Mouse (Mus musculus): ENCODE data around the gene Shpk. TPM values are rescaled to one million over a fixed set of nuclear protein-coding genes. Genes with fewer than 3 reads are reported as not detected.

Gene Shpk
- 0.85 and 1.8 TPM in 2 replicates for total RNA-seq (2014; rRNA removed)
- polyA plus RNA-seq (2015; fragmentation: Nextera tagmentation; extraction: Ambion mirVana) = 1.5 and 2.2 TPM in 2 replicates

DNA sequence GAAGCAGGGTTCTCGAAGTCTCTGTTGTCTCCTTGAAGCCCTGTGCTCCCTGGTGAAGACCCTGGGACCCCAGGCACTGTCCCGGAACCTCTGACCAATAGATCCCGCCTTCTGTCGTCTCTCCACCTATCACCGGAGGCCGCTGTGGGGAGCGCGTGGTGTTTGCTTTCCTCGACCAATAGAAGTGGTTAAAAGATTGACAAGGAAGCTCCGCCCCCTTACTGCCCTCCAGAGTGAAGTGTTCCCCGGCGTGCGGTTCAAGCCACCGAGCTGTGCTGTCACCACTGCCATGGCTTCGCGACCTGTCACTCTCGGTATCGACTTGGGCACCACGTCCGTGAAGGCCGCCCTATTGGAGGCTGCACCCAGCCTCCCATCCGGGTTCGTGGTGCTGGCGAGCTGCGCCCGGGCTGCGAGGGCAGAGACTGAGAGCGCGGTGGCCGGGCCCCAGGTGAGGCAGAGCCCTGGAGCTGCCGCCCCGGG, at the start of gene Shpk:
Gene Shpk (plus strand): TSS at position 231 of the 483 bp plus-strand sequence.
- WGBS = 1% methylated on average over 32 of the region's 32 CpGs
- Histone ChIP-seq H3K27ac (ENCODE audit: low read depth, low read length) (peak within 1 kb of the TSS; percentile 69; the same call in 1 of the 2 replicates), H3K9me3 (ENCODE audit: low read length) (no peaks in the 10 kb centered on the region), H3K4me1 (ENCODE audit: insufficient read depth) (peaks cover 20% of the 10 kb centered on the region), H3K9ac (peak within 1 kb of the TSS; percentile 68), H3K27me3 (ENCODE audit: insufficient read depth, low read length) (no peaks in the 10 kb centered on the region; the same call in 1 of the 2 replicates), H3K4me3 (ENCODE audit: low read depth, low read length) (peak within 1 kb of the TSS; percentile 78), H3K4me2 (ENCODE audit: low read depth) (peak within 1 kb of the TSS; percentile 97), H3K36me3 (ENCODE audit: insufficient read depth) (peaks cover 10% of the 10 kb centered on the region)
- peak; percentile 14; the same call in 1 of the 2 replicates for TF ChIP-seq CTCF (IDR thresholded peaks at IDR 0.05; ENCODE audit: low read depth)
- ATAC-seq (peak; percentile 98), DNase-seq (peak; percentile 96)

DNA sequence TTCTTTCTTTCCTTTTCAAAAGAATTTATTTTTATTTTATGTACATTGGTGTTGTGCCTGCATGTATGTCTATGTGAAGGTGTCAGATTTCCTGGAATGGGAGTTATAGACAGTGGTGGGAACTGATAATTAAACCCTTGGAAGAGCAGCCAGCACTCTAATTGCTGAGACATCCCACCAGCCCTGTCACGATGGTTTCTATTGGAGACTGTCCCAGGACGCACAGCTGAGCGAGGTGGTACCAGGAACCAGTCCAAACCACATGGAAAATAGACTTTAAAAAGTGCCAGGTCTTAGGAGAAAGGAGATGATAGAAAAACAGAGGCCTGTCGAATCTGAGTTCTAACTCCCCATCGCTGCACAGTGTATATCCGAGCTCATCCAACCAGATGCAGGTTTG, 44.2 kb upstream of the Shpk start:
- WGBS = 53% methylated on average over 6 of the region's 6 CpGs
- TF ChIP-seq CTCF (IDR thresholded peaks at IDR 0.05; ENCODE audit: low read depth) = no peak
- Histone ChIP-seq H3K9me3 (ENCODE audit: low read length) (no peaks in the 10 kb centered on the region), H3K27me3 (ENCODE audit: insufficient read depth, low read length) (no peaks in the 10 kb centered on the region; the same call in 1 of the 2 replicates), H3K36me3 (ENCODE audit: insufficient read depth) (no peaks in the 10 kb centered on the region), H3K9ac (no peak overlapping the region), H3K4me1 (ENCODE audit: insufficient read depth) (no peaks in the 10 kb centered on the region), H3K4me3 (ENCODE audit: low read depth, low read length) (no peak overlapping the region), H3K27ac (ENCODE audit: low read depth, low read length) (no peak overlapping the region), H3K4me2 (ENCODE audit: low read depth) (no peak overlapping the region)
- DNase-seq = peak; percentile 37
- ATAC-seq = peak; percentile 25; the same call in 1 of the 2 replicates

DNA sequence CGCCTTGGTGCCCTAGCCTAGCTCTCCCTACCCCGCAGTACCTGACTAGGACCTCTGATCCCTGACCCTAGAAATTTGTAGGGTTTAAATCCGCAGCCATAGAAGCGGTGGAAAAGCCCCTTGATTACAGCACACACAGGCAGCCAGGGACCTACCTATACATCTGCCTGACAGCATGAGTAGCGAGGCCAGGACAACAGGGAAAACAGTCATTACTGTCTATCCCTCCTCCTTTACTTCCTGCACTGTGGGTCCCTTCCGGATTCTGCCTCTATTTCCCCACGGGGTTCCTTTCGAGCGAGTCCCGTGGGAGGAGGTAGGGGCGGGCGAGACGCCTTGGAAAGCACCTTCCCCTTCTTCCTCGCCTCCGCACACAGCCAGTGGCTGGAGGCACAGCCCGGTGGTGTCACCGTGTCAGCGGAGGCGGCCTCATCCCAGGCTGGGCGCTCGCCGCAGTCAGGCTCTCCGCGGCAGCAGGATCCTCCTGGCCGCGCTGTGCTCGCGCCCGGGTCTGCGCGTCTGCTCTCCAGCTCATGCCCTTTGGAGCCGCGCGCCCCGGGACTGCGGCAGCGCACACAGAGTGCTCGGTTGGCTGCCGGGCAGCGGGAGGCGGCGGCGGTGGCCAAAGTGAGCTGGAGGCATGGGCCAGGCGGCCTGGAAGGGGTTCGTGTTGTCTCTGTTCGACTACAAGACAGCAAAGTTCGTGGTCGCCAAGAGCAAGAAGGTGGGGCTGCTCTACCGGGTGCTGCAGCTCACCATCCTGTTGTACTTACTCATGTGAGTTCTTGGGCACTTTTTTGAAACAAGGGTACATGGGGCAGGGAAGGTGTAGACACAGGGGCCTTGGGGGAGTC, 39.1 kb upstream of the Shpk start, which contains the start of gene P2rx5:
Gene P2rx5 (plus strand): TSS at position 465 of the 854 bp plus-strand sequence.
- no peak for TF ChIP-seq CTCF (IDR thresholded peaks at IDR 0.05; ENCODE audit: low read depth)
- Histone ChIP-seq H3K4me2 (ENCODE audit: low read depth) (peak within 1 kb of the TSS; percentile 73), H3K4me3 (ENCODE audit: low read depth, low read length) (peak within 1 kb of the TSS; percentile 37), H3K27ac (ENCODE audit: low read depth, low read length) (no peak within 1 kb of the TSS), H3K9ac (peak within 1 kb of the TSS; percentile 35), H3K36me3 (ENCODE audit: insufficient read depth) (no peaks in the 10 kb centered on the region), H3K27me3 (ENCODE audit: insufficient read depth, low read length) (no peaks in the 10 kb centered on the region; the same call in 1 of the 2 replicates), H3K4me1 (ENCODE audit: insufficient read depth) (no peaks in the 10 kb centered on the region), H3K9me3 (ENCODE audit: low read length) (no peaks in the 10 kb centered on the region)
- WGBS = 4% methylated on average over 49 of the region's 49 CpGs
- no peak for DNase-seq
- peak; percentile 50; the same call in 1 of the 2 replicates for ATAC-seq

DNA sequence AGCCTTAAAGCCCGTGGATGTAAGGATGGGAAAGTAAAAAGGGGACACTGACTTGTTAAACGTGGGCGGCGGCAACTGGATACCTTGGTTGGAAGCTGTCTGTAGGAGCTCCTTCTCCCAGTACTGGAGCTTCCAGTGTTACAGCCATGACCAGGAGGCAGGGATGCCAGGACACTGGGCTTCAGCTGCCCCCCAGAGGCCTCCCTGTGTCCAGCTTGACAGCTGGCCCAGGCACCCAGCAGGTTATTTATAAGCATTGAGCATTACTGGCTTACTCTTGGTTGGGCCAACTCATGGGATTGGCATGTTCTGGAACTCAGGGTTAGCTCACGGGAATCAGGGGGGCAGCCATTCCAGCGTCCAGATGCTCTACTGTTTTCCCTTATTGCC, 38.5 kb upstream of the Shpk start:
- DNase-seq = no peak
- ATAC-seq = no peak
- no peak for TF ChIP-seq CTCF (IDR thresholded peaks at IDR 0.05; ENCODE audit: low read depth)
- Histone ChIP-seq H3K4me1 (ENCODE audit: insufficient read depth) (no peaks in the 10 kb centered on the region), H3K36me3 (ENCODE audit: insufficient read depth) (no peaks in the 10 kb centered on the region), H3K4me2 (ENCODE audit: low read depth) (peak overlapping the region; percentile 73), H3K27ac (ENCODE audit: low read depth, low read length) (no peak overlapping the region), H3K9ac (no peak overlapping the region), H3K27me3 (ENCODE audit: insufficient read depth, low read length) (no peaks in the 10 kb centered on the region; the same call in 1 of the 2 replicates), H3K4me3 (ENCODE audit: low read depth, low read length) (peak overlapping the region; percentile 37), H3K9me3 (ENCODE audit: low read length) (no peaks in the 10 kb centered on the region)
- 27% methylated on average over 6 of the region's 6 CpGs for WGBS

DNA sequence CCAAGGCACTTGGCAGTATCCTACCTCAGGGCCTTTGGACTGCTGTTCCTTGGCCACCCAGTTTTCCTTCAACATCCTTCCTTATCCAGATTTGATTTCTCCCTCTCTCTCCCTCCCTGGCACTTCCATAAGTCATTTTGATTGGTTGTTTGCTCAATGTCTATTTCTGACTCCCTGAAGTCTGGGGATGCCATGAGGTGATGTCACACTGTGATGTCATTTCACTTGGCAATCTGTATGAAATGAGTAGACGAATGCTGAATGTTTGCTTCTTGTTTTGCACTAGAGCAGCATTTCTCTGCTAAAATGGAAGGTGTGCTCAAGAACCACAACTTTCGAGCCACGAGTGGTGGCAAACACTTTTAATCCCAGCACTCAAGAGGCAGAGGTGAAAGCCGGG, 37.6 kb upstream of the Shpk start:
- ATAC-seq = no peak
- H3K36me3 ChIP-seq (ENCODE audit: insufficient read depth) = no peaks in the 10 kb centered on the region
- no peak overlapping the region for H3K4me2 ChIP-seq (ENCODE audit: low read depth)
- no peak overlapping the region for H3K27ac ChIP-seq (ENCODE audit: low read depth, low read length)
- no peak overlapping the region for H3K4me3 ChIP-seq (ENCODE audit: low read depth, low read length)
- DNase-seq = no peak
- WGBS = 83% methylated on average over 4 of the region's 4 CpGs
- no peak overlapping the region for H3K9ac ChIP-seq
- no peaks in the 10 kb centered on the region; the same call in 1 of the 2 replicates for H3K27me3 ChIP-seq (ENCODE audit: insufficient read depth, low read length)
- H3K9me3 ChIP-seq (ENCODE audit: low read length) = no peaks in the 10 kb centered on the region
- no peak for TF ChIP-seq CTCF (IDR thresholded peaks at IDR 0.05; ENCODE audit: low read depth)
- H3K4me1 ChIP-seq (ENCODE audit: insufficient read depth) = no peaks in the 10 kb centered on the region

DNA sequence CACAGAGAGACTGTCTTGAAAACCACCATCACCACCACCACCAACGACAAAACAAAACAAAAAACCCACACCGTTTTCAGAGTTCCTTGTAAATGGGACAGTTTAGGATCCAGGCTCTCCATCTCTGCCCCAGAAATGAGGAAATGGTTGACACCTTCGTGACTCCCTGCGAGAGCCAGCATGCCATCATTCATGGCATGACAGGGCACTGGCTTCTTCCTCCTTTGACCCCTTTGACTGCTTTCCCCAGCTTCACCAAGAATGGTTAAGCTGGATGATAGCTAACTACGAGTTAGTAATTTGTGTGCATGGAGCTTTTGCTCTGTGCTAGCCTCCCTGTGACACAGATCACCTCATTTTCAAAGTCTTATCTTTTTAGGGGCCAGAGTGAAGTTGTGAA, 37.0 kb upstream of the Shpk start:
- DNase-seq (no peak), ATAC-seq (no peak)
- no peak overlapping the region for H3K4me3 ChIP-seq (ENCODE audit: low read depth, low read length)
- H3K9ac ChIP-seq = no peak overlapping the region
- no peaks in the 10 kb centered on the region; the same call in 1 of the 2 replicates for H3K27me3 ChIP-seq (ENCODE audit: insufficient read depth, low read length)
- no peaks in the 10 kb centered on the region for H3K9me3 ChIP-seq (ENCODE audit: low read length)
- no peaks in the 10 kb centered on the region for H3K4me1 ChIP-seq (ENCODE audit: insufficient read depth)
- H3K4me2 ChIP-seq (ENCODE audit: low read depth) = no peak overlapping the region
- no peak overlapping the region for H3K27ac ChIP-seq (ENCODE audit: low read depth, low read length)
- WGBS = 83% methylated on average over 5 of the region's 5 CpGs
- TF ChIP-seq CTCF (IDR thresholded peaks at IDR 0.05; ENCODE audit: low read depth) = no peak
- H3K36me3 ChIP-seq (ENCODE audit: insufficient read depth) = no peaks in the 10 kb centered on the region

DNA sequence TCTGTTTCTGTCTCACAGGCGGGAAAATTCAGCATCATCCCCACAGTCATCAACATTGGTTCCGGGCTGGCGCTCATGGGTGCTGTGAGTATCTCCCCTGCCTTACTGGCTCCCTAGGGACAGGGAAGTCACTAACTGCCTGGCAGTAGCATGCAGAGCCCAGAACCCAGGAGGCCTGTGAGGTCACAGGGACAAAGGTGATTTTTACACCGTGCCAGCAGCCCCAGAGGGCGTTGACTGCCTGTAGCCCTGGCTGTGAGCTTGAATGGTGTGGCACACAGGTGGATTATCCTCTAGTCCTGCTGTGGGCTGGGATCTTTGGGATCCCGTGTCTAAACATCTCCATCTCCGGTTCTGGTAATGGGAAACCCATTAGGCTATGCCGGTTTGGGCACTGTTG, 31.2 kb upstream of the Shpk start:
- no peak for ATAC-seq
- WGBS = 82% methylated on average over 8 of the region's 8 CpGs
- TF ChIP-seq CTCF (IDR thresholded peaks at IDR 0.05; ENCODE audit: low read depth) = no peak

More for the DNA sequence above, 31.2 kb upstream of the Shpk start:
- H3K9ac ChIP-seq = no peak overlapping the region
- H3K36me3 ChIP-seq (ENCODE audit: insufficient read depth) = peaks cover 9% of the 10 kb centered on the region; the same call in 1 of the 2 replicates
- H3K4me1 ChIP-seq (ENCODE audit: insufficient read depth) = no peaks in the 10 kb centered on the region
- no peaks in the 10 kb centered on the region for H3K9me3 ChIP-seq (ENCODE audit: low read length)
- no peak overlapping the region for H3K4me3 ChIP-seq (ENCODE audit: low read depth, low read length)
- no peak overlapping the region for H3K4me2 ChIP-seq (ENCODE audit: low read depth)
- DNase-seq = no peak
- no peaks in the 10 kb centered on the region for H3K27me3 ChIP-seq (ENCODE audit: insufficient read depth, low read length)
- no peak overlapping the region for H3K27ac ChIP-seq (ENCODE audit: low read depth, low read length)

Data from forebrain, postnatal 0 days (tissue).